Mouse (Mus musculus): Measurements from ENCODE around the gene Hoxb3. TPM values are rescaled to one million over a fixed set of nuclear protein-coding genes. Genes with fewer than 3 reads are reported as not detected.

Hoxb3 gene
- polyA plus RNA-seq, 1 experiment from 2014 or later, result 0.36 TPM

- Histone ChIP-seq H3K36me3 (no peaks in the 10 kb centered on the region), H3K27ac (peak overlapping the region; percentile 45; the same call in 1 of the 2 replicates), H3K4me1 (peaks cover 23% of the 10 kb centered on the region), H3K4me2 (0 out of 2 replicates have a peak overlapping the region, but pooled peaks have one; percentile 8), H3K9ac (no peak overlapping the region), H3K27me3 (replicated peaks) (peaks cover 97% of the 10 kb centered on the region), H3K9me3 (replicated peaks) (no peaks in the 10 kb centered on the region), H3K4me3 (no peak overlapping the region)
- WGBS (ENCODE audit: insufficient replicate concordance), result 20% methylated on average over 21 of the region's 21 CpGs
- no peak for ATAC-seq
These were observed 25.2 kb downstream of the Hoxb3 start for GRCm38 (mm10) chr11:96348141-96348928.

- no peak overlapping the region for H3K4me3 ChIP-seq
- H3K36me3 ChIP-seq, result no peaks in the 10 kb centered on the region
- no peaks in the 10 kb centered on the region for H3K9me3 ChIP-seq (replicated peaks)
- 57% methylated on average over 3 of the region's 3 CpGs for WGBS (ENCODE audit: insufficient replicate concordance)
- no peak overlapping the region for H3K9ac ChIP-seq
- H3K27me3 ChIP-seq (replicated peaks), result peaks cover 96% of the 10 kb centered on the region
- H3K4me2 ChIP-seq, result no peak overlapping the region
- H3K4me1 ChIP-seq, result peaks cover 23% of the 10 kb centered on the region
- no peak for ATAC-seq
- no peak overlapping the region for H3K27ac ChIP-seq
These were observed 25.9 kb downstream of the Hoxb3 start for GRCm38 (mm10) chr11:96348988-96349387.

GRCm38 (mm10) chr11:96349491-96350340, 26.6 kb downstream of the Hoxb3 start:
- 29% methylated on average over 14 of the region's 14 CpGs for WGBS (ENCODE audit: insufficient replicate concordance)
- Histone ChIP-seq H3K4me2 (no peak overlapping the region), H3K27ac (0 out of 2 replicates have a peak overlapping the region, but pooled peaks have one; percentile 26), H3K4me3 (no peak overlapping the region), H3K9me3 (replicated peaks) (no peaks in the 10 kb centered on the region), H3K36me3 (no peaks in the 10 kb centered on the region), H3K9ac (no peak overlapping the region), H3K27me3 (replicated peaks) (peaks cover 96% of the 10 kb centered on the region), H3K4me1 (peaks cover 23% of the 10 kb centered on the region)
- no peak for ATAC-seq

GRCm38 (mm10) chr11:96350341-96350624, 27.2 kb downstream of the Hoxb3 start, which contains the start of gene Hoxb2:
Gene Hoxb2, plus strand, starts transcription at chr11:96350525.
- Histone ChIP-seq H3K27me3 (replicated peaks) (peaks cover 95% of the 10 kb centered on the region), H3K27ac (peak within 1 kb of the TSS; percentile 54; the same call in 1 of the 2 replicates), H3K4me2 (0 out of 2 replicates have a peak within 1 kb of the TSS, but pooled peaks have one; percentile 25), H3K4me3 (no peak within 1 kb of the TSS), H3K9me3 (replicated peaks) (no peaks in the 10 kb centered on the region), H3K36me3 (no peaks in the 10 kb centered on the region), H3K9ac (no peak within 1 kb of the TSS), H3K4me1 (peaks cover 21% of the 10 kb centered on the region)
- 32% methylated on average over 2 of the region's 2 CpGs for WGBS (ENCODE audit: insufficient replicate concordance)
- ATAC-seq, result no peak

DNA sequence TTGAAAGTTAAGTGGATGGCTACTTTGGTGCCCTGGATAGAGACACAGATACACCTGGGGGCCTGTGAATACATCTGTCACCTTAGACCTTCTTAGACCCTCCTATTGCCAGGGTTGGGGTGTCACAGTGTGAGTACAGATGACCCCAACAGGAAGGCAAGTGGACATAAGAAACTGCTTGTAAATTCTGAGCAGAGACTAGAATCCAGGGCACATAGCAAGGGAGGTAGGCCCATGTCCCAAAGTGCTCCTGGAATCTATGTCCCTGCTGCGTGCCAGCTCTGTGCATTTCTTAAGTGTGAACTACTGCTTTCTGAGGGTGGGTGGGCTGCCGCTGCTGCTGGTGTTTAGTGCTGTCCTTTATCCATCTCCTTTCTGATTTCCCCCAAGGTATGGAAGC, 27.7 kb downstream of the Hoxb3 start:
- H3K9me3 ChIP-seq (replicated peaks), result no peaks in the 10 kb centered on the region
- WGBS (ENCODE audit: insufficient replicate concordance), result 58% methylated on average over 2 of the region's 2 CpGs
- H3K4me1 ChIP-seq, result peaks cover 16% of the 10 kb centered on the region
- no peak overlapping the region for H3K4me2 ChIP-seq
- ATAC-seq, result no peak
- H3K36me3 ChIP-seq, result no peaks in the 10 kb centered on the region
- H3K27me3 ChIP-seq (replicated peaks), result peaks cover 93% of the 10 kb centered on the region
- peak overlapping the region; percentile 54; the same call in 1 of the 2 replicates for H3K27ac ChIP-seq
- H3K9ac ChIP-seq, result no peak overlapping the region
- no peak overlapping the region for H3K4me3 ChIP-seq

- Histone ChIP-seq H3K9ac (no peak overlapping the region), H3K27me3 (replicated peaks) (peaks cover 93% of the 10 kb centered on the region), H3K9me3 (replicated peaks) (no peaks in the 10 kb centered on the region), H3K4me2 (peak overlapping the region; percentile 25; the same call in 1 of the 2 replicates), H3K36me3 (no peaks in the 10 kb centered on the region), H3K27ac (peak overlapping the region; percentile 81; the same call in 1 of the 2 replicates), H3K4me3 (no peak overlapping the region), H3K4me1 (peaks cover 11% of the 10 kb centered on the region)
- ATAC-seq, result no peak
- 19% methylated on average over 11 of the region's 11 CpGs for WGBS (ENCODE audit: insufficient replicate concordance)
These were observed 28.2 kb downstream of the Hoxb3 start for GRCm38 (mm10) chr11:96351312-96351711.

DNA sequence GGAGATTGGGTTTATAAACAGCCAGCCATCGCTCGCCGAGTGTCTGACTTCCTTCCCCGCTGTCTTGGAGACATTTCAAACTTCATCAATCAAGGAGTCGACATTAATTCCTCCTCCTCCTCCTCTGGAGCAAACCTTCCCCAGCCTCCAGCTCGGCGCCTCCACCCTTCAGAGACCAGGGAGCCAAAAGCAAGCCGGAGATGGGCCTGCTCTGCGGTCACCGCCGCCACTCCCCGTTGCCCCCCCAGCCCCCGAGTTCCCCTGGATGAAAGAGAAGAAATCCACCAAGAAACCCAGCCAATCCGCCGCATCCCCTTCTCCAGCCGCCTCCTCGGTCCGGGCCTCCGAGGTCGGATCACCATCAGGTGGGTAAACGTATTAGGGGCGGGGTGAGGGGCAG, 28.7 kb downstream of the Hoxb3 start:
- Histone ChIP-seq H3K27me3 (replicated peaks) (peaks cover 92% of the 10 kb centered on the region), H3K27ac (peak overlapping the region; percentile 81), H3K4me2 (peak overlapping the region; percentile 25; the same call in 1 of the 2 replicates), H3K4me1 (peaks cover 9% of the 10 kb centered on the region; the same call in 1 of the 2 replicates), H3K4me3 (peak overlapping the region; percentile 54), H3K36me3 (no peaks in the 10 kb centered on the region), H3K9me3 (replicated peaks) (no peaks in the 10 kb centered on the region), H3K9ac (peak overlapping the region; percentile 63)
- ATAC-seq, result no peak
- WGBS (ENCODE audit: insufficient replicate concordance), result 6% methylated on average over 22 of the region's 22 CpGs

DNA sequence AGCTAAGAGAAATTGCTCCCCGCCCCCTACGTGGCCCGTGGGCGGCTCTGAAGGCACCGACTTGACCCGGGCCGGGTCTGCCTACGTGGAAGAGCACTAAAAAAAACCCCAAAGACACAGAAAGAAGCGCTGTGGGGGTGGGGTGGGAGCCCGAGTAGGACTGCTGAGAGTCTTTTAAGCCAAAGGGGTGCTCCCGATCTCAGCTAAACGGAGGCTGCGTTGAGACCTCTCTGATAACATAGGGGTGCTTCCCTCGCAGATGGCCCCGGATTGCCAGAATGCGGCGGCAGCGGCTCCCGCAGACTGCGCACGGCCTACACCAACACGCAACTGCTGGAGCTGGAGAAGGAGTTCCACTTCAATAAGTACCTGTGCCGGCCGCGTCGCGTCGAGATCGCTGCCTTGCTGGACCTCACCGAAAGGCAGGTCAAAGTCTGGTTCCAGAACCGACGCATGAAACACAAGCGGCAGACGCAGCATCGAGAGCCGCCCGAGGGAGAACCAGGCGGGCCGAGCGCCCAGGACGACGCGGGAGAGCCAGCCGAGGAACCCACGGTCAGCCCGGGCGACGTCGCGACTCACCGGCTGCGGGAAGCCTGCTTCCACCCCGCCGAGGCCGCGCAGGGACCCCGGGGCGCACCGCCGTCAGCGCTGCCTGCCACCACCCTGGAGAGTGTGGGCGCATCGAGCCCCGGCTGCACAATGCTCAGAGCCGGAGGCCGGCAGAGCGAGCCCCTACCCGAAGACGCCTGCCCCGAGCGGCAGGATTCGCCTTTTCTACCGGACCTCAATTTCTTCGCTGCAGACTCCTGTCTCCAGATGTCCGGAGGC, 29.8 kb downstream of the Hoxb3 start:
- Histone ChIP-seq H3K4me2 (peak overlapping the region; percentile 52), H3K36me3 (no peaks in the 10 kb centered on the region), H3K27ac (peak overlapping the region; percentile 81), H3K9ac (peak overlapping the region; percentile 63), H3K27me3 (replicated peaks) (peaks cover 94% of the 10 kb centered on the region), H3K4me3 (peak overlapping the region; percentile 54), H3K4me1 (peaks cover 7% of the 10 kb centered on the region; the same call in 1 of the 2 replicates), H3K9me3 (replicated peaks) (no peaks in the 10 kb centered on the region)
- under 1% methylated on average over 73 of the region's 75 CpGs for WGBS (ENCODE audit: insufficient replicate concordance)
- ATAC-seq, result no peak

DNA sequence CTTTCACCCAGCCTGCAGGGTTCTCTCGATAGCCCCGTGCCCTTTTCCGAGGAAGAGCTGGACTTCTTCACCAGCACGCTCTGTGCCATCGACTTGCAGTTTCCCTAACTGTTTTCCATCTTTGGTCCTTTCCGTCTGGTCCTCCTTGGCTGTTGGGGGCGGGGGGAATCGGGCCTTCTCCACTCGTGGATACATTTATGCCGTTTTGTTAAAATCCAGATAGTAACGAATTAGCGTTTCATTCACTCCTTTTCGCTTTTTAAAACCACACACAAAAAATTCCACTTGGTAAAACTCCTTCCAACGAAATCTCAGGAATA, 30.4 kb downstream of the Hoxb3 start:
- Histone ChIP-seq H3K4me2 (peak overlapping the region; percentile 52), H3K9ac (peak overlapping the region; percentile 63), H3K27me3 (replicated peaks) (peaks cover 92% of the 10 kb centered on the region), H3K36me3 (no peaks in the 10 kb centered on the region), H3K4me3 (peak overlapping the region; percentile 54), H3K4me1 (0 out of 2 replicates have a peak, but pooled peaks cover 2% of the 10 kb centered on the region), H3K9me3 (replicated peaks) (no peaks in the 10 kb centered on the region), H3K27ac (peak overlapping the region; percentile 81)
- no peak for ATAC-seq
- 6% methylated on average over 14 of the region's 14 CpGs for WGBS (ENCODE audit: insufficient replicate concordance)

DNA sequence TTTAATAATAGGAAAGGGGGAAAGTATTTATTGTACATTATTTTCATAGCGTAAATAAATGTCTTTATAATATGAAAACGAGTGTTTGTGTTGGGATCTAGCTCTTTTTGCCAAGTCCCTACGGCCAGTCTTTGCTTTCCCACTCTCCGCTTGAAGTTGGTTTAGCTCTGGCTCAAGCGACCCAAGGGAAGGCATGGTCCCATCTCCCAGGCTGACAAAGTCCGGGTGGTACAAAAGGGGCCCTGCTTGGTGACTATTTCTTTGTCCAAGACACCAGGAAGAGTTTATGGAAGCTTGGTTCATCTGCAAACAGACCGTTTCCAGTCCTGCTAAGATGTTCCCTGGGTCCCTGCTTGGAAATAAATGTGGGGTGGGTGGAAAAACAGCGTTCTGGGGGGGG, 30.8 kb downstream of the Hoxb3 start:
- no peaks in the 10 kb centered on the region for H3K4me1 ChIP-seq
- peaks cover 88% of the 10 kb centered on the region for H3K27me3 ChIP-seq (replicated peaks)
- no peaks in the 10 kb centered on the region for H3K9me3 ChIP-seq (replicated peaks)
- H3K9ac ChIP-seq, result peak overlapping the region; percentile 55
- H3K27ac ChIP-seq, result peak overlapping the region; percentile 43; the same call in 1 of the 2 replicates
- ATAC-seq, result no peak
- peak overlapping the region; percentile 50 for H3K4me2 ChIP-seq
- no peaks in the 10 kb centered on the region for H3K36me3 ChIP-seq
- H3K4me3 ChIP-seq, result peak overlapping the region; percentile 26
- 21% methylated on average over 8 of the region's 8 CpGs for WGBS (ENCODE audit: insufficient replicate concordance)

GRCm38 (mm10) chr11:96354376-96354775, 31.2 kb downstream of the Hoxb3 start:
- Histone ChIP-seq H3K27ac (peak overlapping the region; percentile 43), H3K27me3 (replicated peaks) (peaks cover 85% of the 10 kb centered on the region), H3K4me3 (peak overlapping the region; percentile 26), H3K4me2 (peak overlapping the region; percentile 50), H3K9ac (peak overlapping the region; percentile 55), H3K36me3 (no peaks in the 10 kb centered on the region), H3K4me1 (no peaks in the 10 kb centered on the region), H3K9me3 (replicated peaks) (no peaks in the 10 kb centered on the region)
- ATAC-seq, result no peak
- 2% methylated on average over 25 of the region's 25 CpGs for WGBS (ENCODE audit: insufficient replicate concordance)
